Mouse (Mus musculus) neural tube, embryonic 11.5 days (tissue): ENCODE results near the gene Pdia4. TPM values are rescaled to one million over a fixed set of nuclear protein-coding genes. Genes with fewer than 3 reads are reported as not detected.
A peak's percentile ranks its signal among the peaks of the same experiment; 100 is the strongest.
"Not testable (repeated sequence)": the region's sequence is repeated elsewhere in the genome, so short reads cannot be mapped to it uniquely, and the experiment has no call there.

Source experiments
- ATAC-seq: fragments of 200-750 bp; cut with Nextera tagmentation; 2 replicates; pipeline ENCODE4 v1.8.0; 2017; ENCODE audit warnings: moderate number of reproducible peaks, mild to moderate bottlenecking, moderate TSS enrichment, moderate library complexity; ENCODE audit not compliant: insufficient read depth, low FRiP score, low TSS enrichment
- DNase-seq: peaks from one replicate; pipeline ENCODE4 v3.0.0-alpha.2; 2015; ENCODE audit warnings: low spot score
- H3K27ac ChIP-seq: fragments of 300-500 bp; sonication (generic); 2 replicates; pipeline ENCODE4 v1.5.1; 2014; ENCODE audit warnings: low read depth, mild to moderate bottlenecking, low read length
- H3K27me3 ChIP-seq: fragments of 300-500 bp; sonication (generic); 2 replicates; pipeline ENCODE4 v1.6.1; 2014; ENCODE audit warnings: mild to moderate bottlenecking, low read length, mixed read lengths; ENCODE audit not compliant: control insufficient read depth, insufficient read depth
- H3K36me3 ChIP-seq: fragments of 300-500 bp; sonication (generic); 2 replicates; pipeline ENCODE4 v1.6.1; 2014; ENCODE audit warnings: mild to moderate bottlenecking, low read length, moderate library complexity, mixed read lengths; ENCODE audit not compliant: control insufficient read depth, insufficient read depth
- H3K4me1 ChIP-seq: fragments of 300-500 bp; sonication (generic); 2 replicates; pipeline ENCODE4 v1.6.1; 2014; ENCODE audit warnings: low read length, mixed read lengths; ENCODE audit not compliant: control insufficient read depth, insufficient read depth
- H3K4me2 ChIP-seq: fragments of 300-500 bp; sonication (generic); 2 replicates; pipeline ENCODE4 v1.6.1; 2014; ENCODE audit warnings: low read depth, mild to moderate bottlenecking, moderate library complexity
- H3K4me3 ChIP-seq: fragments of 300-500 bp; sonication (generic); 2 replicates; pipeline ENCODE4 v1.5.1; 2014; ENCODE audit warnings: low read depth, low read length
- H3K9ac ChIP-seq: fragments of 300-500 bp; sonication (generic); 2 replicates; pipeline ENCODE4 v1.6.1; 2014; ENCODE audit warnings: mild to moderate bottlenecking, low read length
- H3K9me3 ChIP-seq: fragments of 300-500 bp; sonication (generic); 2 replicates; pipeline ENCODE4 v1.6.1; 2016; ENCODE audit warnings: low read length; ENCODE audit not compliant: control insufficient read depth
- WGBS: fragments of 180-500 bp; shearing (Covaris S2); extraction: QIAGEN DNeasy Blood & Tissue Kit; methylation state at CpG from one replicate; pipeline ENCODE4 v1.1.7; 2014; 5-methylcytosine and 5-hydroxymethylcytosine counted together
- polyA plus RNA-seq: library from polyadenylated mRNA; unstranded; fragments of >200 nt; fragmentation: Nextera tagmentation; extraction: Ambion mirVana; gene quantifications from 2 replicates; pipeline ENCODE4 v1.2.1, GENCODE M21; 2014

Gene Pdia4
- polyA plus RNA-seq, result 273 and 304 TPM in 2 replicates

GRCm38 (mm10) chr6:47813257-47813878 is at the start of gene Pdia4:
TSS of gene Pdia4 (minus strand) at chr6:47813430.
- Histone ChIP-seq H3K9ac (peak within 1 kb of the TSS; percentile 94), H3K4me3 (peak within 1 kb of the TSS; percentile 80), H3K36me3 (no peaks in the 10 kb centered on the region), H3K27me3 (no peaks in the 10 kb centered on the region), H3K27ac (peak within 1 kb of the TSS; percentile 94), H3K4me1 (peaks cover 21% of the 10 kb centered on the region; the same call in 1 of the 2 replicates), H3K4me2 (peak within 1 kb of the TSS; percentile 71), H3K9me3 (no peaks in the 10 kb centered on the region)
- ATAC-seq (peak; percentile 99), DNase-seq (peak; percentile 99)
- under 1% methylated on average over 44 of the region's 44 CpGs for WGBS

DNA sequence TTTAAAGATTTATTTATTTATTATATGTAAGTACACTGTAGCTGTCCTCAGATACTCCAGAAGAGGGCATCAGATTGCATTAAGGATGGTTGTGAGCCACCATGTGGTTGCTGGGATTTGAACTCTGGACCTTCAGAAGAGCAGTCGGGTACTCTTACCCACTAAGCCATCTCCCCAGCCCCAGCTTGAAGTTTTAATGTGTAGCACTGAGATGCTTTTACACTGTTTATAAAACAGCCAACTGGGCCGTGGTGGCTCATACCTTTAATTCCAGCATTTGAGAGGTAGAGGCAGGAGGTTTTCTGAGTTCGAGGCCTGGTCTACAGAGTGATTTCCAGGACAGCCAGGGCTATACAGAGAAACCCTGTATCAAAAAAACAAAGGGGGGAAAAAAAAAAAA is 44.5 kb upstream of the Pdia4 start:
- not testable (repeated sequence) for DNase-seq, H3K36me3 ChIP-seq, H3K9ac ChIP-seq, H3K4me2 ChIP-seq, H3K4me1 ChIP-seq, ATAC-seq, H3K4me3 ChIP-seq, H3K27me3 ChIP-seq, H3K9me3 ChIP-seq, H3K27ac ChIP-seq
- WGBS, result 88% methylated on average over 3 of the region's 3 CpGs

- Histone ChIP-seq H3K27me3 (no peaks in the 10 kb centered on the region), H3K27ac (no peak overlapping the region), H3K36me3 (peaks cover 2% of the 10 kb centered on the region; the same call in 1 of the 2 replicates), H3K4me3 (no peak overlapping the region), H3K4me1 (no peaks in the 10 kb centered on the region), H3K9ac (no peak overlapping the region), H3K9me3 (no peaks in the 10 kb centered on the region), H3K4me2 (no peak overlapping the region)
- DNase-seq (no peak), ATAC-seq (no peak)
- WGBS, result 88% methylated on average over 6 of the region's 6 CpGs
Measured at GRCm38 (mm10) chr6:47857241-47857640, 44.0 kb upstream of the Pdia4 start.

- Histone ChIP-seq H3K4me2 (no peak overlapping the region), H3K27me3 (no peaks in the 10 kb centered on the region), H3K36me3 (no peaks in the 10 kb centered on the region), H3K27ac (no peak overlapping the region), H3K4me3 (no peak overlapping the region), H3K4me1 (no peaks in the 10 kb centered on the region), H3K9me3 (no peaks in the 10 kb centered on the region), H3K9ac (no peak overlapping the region)
- DNase-seq, result no peak
- no peak for ATAC-seq
Measured at GRCm38 (mm10) chr6:47845779-47846178, 32.5 kb upstream of the Pdia4 start.

DNA sequence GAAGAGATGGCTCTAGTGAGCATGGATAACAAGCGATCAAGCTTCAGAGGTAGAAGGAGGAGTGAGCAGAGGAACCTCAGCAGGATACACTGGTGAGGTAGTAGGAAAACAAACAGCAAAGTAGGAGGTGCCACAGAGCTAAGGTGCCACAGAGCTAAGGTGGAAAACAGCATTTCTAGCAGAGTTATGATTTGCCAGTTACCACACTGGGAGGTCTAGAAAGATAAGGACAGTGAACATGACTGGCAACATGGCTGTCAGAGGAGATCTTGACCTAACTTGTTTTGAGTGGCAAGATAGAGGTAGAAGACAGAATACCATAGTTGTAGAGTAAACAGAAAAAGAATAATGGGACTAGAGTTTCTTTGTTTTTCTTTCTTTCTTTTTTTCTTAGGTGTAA is 29.1 kb upstream of the Pdia4 start:
- 89% methylated on average over 1 of the region's 1 CpGs for WGBS
- Histone ChIP-seq H3K36me3 (no peaks in the 10 kb centered on the region), H3K4me1 (no peaks in the 10 kb centered on the region), H3K27ac (no peak overlapping the region), H3K4me3 (no peak overlapping the region), H3K27me3 (no peaks in the 10 kb centered on the region), H3K4me2 (no peak overlapping the region), H3K9ac (no peak overlapping the region), H3K9me3 (no peaks in the 10 kb centered on the region)
- DNase-seq (no peak), ATAC-seq (no peak)

DNA sequence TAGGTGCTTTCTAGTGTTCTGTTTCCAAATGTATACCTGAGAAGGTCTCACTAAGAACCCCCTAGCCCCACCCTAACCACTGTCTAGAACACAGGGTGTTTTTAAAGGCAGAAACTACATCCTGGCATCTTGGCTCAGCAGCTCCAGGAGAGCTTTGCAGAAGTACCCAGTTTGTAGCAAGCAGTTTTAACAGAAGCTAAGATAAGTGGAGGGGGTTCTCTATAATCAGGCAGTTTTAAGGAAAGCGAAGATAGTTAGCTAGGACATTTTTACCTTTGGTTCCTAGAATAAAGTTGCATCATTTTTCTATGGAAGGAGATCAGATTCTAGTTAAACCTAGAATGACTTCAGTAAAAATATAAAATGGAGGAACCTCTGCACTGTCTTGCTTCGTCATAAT is 28.6 kb upstream of the Pdia4 start:
- no peaks in the 10 kb centered on the region for H3K36me3 ChIP-seq
- no peaks in the 10 kb centered on the region for H3K27me3 ChIP-seq
- no peak overlapping the region for H3K4me2 ChIP-seq
- H3K27ac ChIP-seq, result no peak overlapping the region
- DNase-seq (no peak), ATAC-seq (no peak)
- H3K4me3 ChIP-seq, result no peak overlapping the region
- WGBS, result 98% methylated on average over 2 of the region's 2 CpGs
- H3K9me3 ChIP-seq, result no peaks in the 10 kb centered on the region
- no peak overlapping the region for H3K9ac ChIP-seq
- H3K4me1 ChIP-seq, result no peaks in the 10 kb centered on the region

- no peaks in the 10 kb centered on the region for H3K27me3 ChIP-seq
- no peak overlapping the region for H3K27ac ChIP-seq
- no peaks in the 10 kb centered on the region for H3K4me1 ChIP-seq
- no peak overlapping the region for H3K9ac ChIP-seq
- no peaks in the 10 kb centered on the region for H3K36me3 ChIP-seq
- H3K4me2 ChIP-seq, result no peak overlapping the region
- H3K4me3 ChIP-seq, result no peak overlapping the region
- no peak for ATAC-seq
- no peak for DNase-seq
- no peaks in the 10 kb centered on the region for H3K9me3 ChIP-seq
- 96% methylated on average over 1 of the region's 1 CpGs for WGBS
Measured at GRCm38 (mm10) chr6:47841077-47841476, 27.8 kb upstream of the Pdia4 start.

DNA sequence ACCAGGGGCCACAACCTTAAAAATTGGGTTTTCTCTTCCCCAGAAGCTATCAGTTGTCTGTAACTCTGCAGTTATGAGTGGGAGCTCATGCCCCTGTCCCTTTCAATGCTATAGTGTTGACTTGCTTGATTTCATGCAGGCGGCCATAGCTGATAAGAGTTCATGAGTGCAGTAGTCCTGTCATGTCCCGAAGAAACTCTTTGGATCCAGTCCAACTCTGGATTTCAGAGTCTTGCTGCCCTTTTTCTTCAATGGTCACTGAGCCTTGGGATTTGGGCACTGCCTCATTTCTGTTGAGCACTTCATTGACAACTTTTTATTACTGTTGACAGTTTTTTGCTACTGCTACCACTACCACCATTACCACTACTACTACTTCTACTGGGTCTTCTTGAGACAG is 24.4 kb upstream of the Pdia4 start:
- 86% methylated on average over 2 of the region's 2 CpGs for WGBS
- no peaks in the 10 kb centered on the region for H3K9me3 ChIP-seq

GRCm38 (mm10) chr6:47835984-47836521 is 22.8 kb upstream of the Pdia4 start:
- Histone ChIP-seq H3K27me3 (no peaks in the 10 kb centered on the region), H3K27ac (peak overlapping the region; percentile 94), H3K4me2 (peak overlapping the region; percentile 70), H3K4me3 (peak overlapping the region; percentile 96), H3K9me3 (no peaks in the 10 kb centered on the region), H3K9ac (peak overlapping the region; percentile 94), H3K36me3 (no peaks in the 10 kb centered on the region), H3K4me1 (no peaks in the 10 kb centered on the region)
- WGBS, result under 1% methylated on average over 34 of the region's 49 CpGs
- ATAC-seq, result peak; percentile 86
- DNase-seq, result peak; percentile 70

More for the DNA sequence above, 24.4 kb upstream of the Pdia4 start:
- H3K27ac ChIP-seq, result no peak overlapping the region
- H3K4me1 ChIP-seq, result no peaks in the 10 kb centered on the region
- DNase-seq (no peak), ATAC-seq (no peak)
- no peaks in the 10 kb centered on the region for H3K36me3 ChIP-seq
- H3K9ac ChIP-seq, result no peak overlapping the region
- no peaks in the 10 kb centered on the region for H3K27me3 ChIP-seq
- H3K4me3 ChIP-seq, result no peak overlapping the region
- H3K4me2 ChIP-seq, result no peak overlapping the region
